Mouse (Mus musculus) E14TG2a.4 (cell line): ENCODE data around the gene Prr5.

Experiments used
- CTCF ChIP-seq: conservative IDR thresholded peaks from 2 replicates; pipeline ENCODE4 v1.5.1; 2014; ENCODE audit warnings: low read length
- NANOG ChIP-seq: IDR thresholded peaks from 2 replicates; pipeline ENCODE4 v1.6.1; 2014; ENCODE audit warnings: borderline replicate concordance, low read length, mixed read lengths

- no peak for TF ChIP-seq CTCF
- no peak for TF ChIP-seq NANOG
These were observed 22.1 kb downstream of the Prr5 start for GRCm38 (mm10) chr15:84691513-84691912.
